Mouse (Mus musculus) skeletal muscle tissue, adult 2 months (tissue): Measurements from ENCODE around the gene Smg8.

ENCODE experiments used
- DNase-seq: peaks from one replicate; pipeline ENCODE4 v3.0.0-alpha.2; 2012; ENCODE audit warnings: low read depth, low spot score

Gene Smg8

DNA sequence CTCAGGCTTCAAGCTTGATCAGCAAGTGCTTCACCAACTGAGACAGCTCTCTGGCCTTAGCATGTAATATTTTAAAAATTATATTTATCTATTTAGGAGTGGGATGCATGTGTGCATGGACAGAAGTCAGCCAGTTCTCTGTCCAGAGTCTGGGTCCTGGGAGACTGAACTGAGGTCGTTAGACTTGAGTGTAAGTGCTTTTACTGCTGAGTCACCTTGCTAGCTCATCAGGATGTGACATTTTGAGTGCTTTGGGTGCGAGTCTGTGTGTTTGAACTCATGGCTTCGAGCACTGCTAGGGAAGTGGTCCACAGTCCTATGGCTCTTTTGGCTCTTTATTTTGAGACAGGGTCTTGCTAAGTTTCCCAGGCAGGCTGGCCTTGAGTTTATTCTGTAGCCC is 43.5 kb downstream of the Smg8 start:
- no peak for DNase-seq

DNA sequence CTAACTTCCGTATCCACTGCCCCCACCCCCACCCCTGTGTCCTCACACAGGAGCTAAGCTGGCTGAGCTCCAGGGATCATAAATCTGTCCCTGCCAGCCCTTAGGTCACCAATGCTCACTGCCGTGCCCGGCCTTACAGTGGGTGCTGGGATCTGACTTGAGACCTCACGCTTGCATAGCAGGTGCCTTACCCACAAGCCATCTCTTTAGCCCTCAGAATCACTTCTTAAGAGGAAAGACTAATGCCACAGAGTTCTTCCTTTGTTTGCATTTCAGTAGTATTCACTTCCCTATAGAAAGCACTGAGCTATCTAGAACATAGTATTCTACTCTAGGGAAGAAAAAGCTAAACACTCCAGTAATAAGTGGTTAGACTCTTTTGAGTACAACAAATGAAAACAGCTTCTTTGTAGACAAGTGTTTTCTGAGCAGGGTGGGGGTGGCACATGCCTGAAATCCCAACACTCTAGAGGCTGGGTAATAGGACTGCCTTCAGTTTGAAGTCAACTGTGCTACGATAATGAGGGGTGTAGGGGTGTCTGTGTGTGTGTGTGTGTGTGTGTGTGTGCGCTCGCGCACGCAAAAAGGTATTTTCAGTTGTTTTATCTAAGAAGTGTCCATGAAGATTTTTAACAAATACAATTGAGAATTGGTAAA is 47.1 kb downstream of the Smg8 start:
- no peak for DNase-seq

GRCm38 (mm10) chr11:87036180-87036579 is 50.4 kb downstream of the Smg8 start:
- no peak for DNase-seq

GRCm38 (mm10) chr11:87028212-87028611 is 58.4 kb downstream of the Smg8 start:
- no peak for DNase-seq
